Mouse (Mus musculus): ENCODE results near the gene Ifnk. TPM values are rescaled to one million over a fixed set of nuclear protein-coding genes. Genes with fewer than 3 reads are reported as not detected.

Ifnk gene
- polyA plus RNA-seq (2017; shearing (Covaris generic)), result not detected

GRCm38 (mm10) chr4:35151756-35152155, at the start of gene Ifnk:
TSS of gene Ifnk (plus strand) at chr4:35152056.
- ATAC-seq, result no peak

GRCm38 (mm10) chr4:35105115-35105773, 46.6 kb upstream of the Ifnk start:
- ATAC-seq, result no peak

- ATAC-seq, result no peak
Observed at GRCm38 (mm10) chr4:35112452-35112851, 39.4 kb upstream of the Ifnk start.

- ATAC-seq, result no peak
Observed at GRCm38 (mm10) chr4:35113516-35114248, 38.2 kb upstream of the Ifnk start.

- ATAC-seq, result no peak
Observed at GRCm38 (mm10) chr4:35114950-35115349, 36.9 kb upstream of the Ifnk start.

GRCm38 (mm10) chr4:35115933-35116332, 35.9 kb upstream of the Ifnk start:
- no peak for ATAC-seq

- no peak for ATAC-seq
Observed at GRCm38 (mm10) chr4:35117144-35117543, 34.7 kb upstream of the Ifnk start.

GRCm38 (mm10) chr4:35118851-35119250, 33.0 kb upstream of the Ifnk start:
- ATAC-seq, result no peak

GRCm38 (mm10) chr4:35120159-35120558, 31.7 kb upstream of the Ifnk start:
- no peak for ATAC-seq

- no peak for ATAC-seq
Observed at GRCm38 (mm10) chr4:35120575-35120974, 31.3 kb upstream of the Ifnk start.

- no peak for ATAC-seq
Observed at GRCm38 (mm10) chr4:35121060-35121459, 30.8 kb upstream of the Ifnk start.

GRCm38 (mm10) chr4:35123087-35123486, 28.8 kb upstream of the Ifnk start:
- ATAC-seq, result no peak

GRCm38 (mm10) chr4:35124027-35124426, 27.8 kb upstream of the Ifnk start:
- no peak for ATAC-seq

GRCm38 (mm10) chr4:35125299-35125777, 26.5 kb upstream of the Ifnk start:
- ATAC-seq, result no peak

GRCm38 (mm10) chr4:35126776-35127175, 25.1 kb upstream of the Ifnk start:
- ATAC-seq, result no peak

GRCm38 (mm10) chr4:35127759-35128158, 24.1 kb upstream of the Ifnk start:
- no peak for ATAC-seq

GRCm38 (mm10) chr4:35130411-35130948, 21.4 kb upstream of the Ifnk start:
- ATAC-seq, result peak; percentile 69

GRCm38 (mm10) chr4:35131592-35131991, 20.3 kb upstream of the Ifnk start:
- ATAC-seq, result no peak

- no peak for ATAC-seq
Observed at GRCm38 (mm10) chr4:35133411-35133810, 18.4 kb upstream of the Ifnk start.

GRCm38 (mm10) chr4:35134846-35135611, 16.8 kb upstream of the Ifnk start:
- ATAC-seq, result no peak

GRCm38 (mm10) chr4:35135806-35136205, 16.1 kb upstream of the Ifnk start:
- ATAC-seq, result no peak

GRCm38 (mm10) chr4:35136996-35137395, 14.9 kb upstream of the Ifnk start:
- no peak for ATAC-seq

GRCm38 (mm10) chr4:35138077-35138476, 13.8 kb upstream of the Ifnk start:
- ATAC-seq, result peak; percentile 58
